Mouse (Mus musculus) gastrocnemius, postnatal 25 days (tissue): ENCODE results near the gene Olfr826. TPM values are rescaled to one million over a fixed set of nuclear protein-coding genes. Genes with fewer than 3 reads are reported as not detected.
"Not testable (repeated sequence)": the region's sequence is repeated elsewhere in the genome, so short reads cannot be mapped to it uniquely, and the experiment has no call there.

ENCODE experiments used
- DNase-seq: peaks from one replicate; pipeline ENCODE4 v3.0.0; 2022
- long read RNA-seq, 2 experiments: library from polyadenylated mRNA; stranded (forward); transcript quantifications; one replicate each; pipeline ENCODE4 v2.0.0; 2021
- total RNA-seq, 2 experiments: library from RNA; stranded (reverse); gene quantifications; 1 replicate in 1 of 2; 2 replicates in 1 of 2; pipeline ENCODE4 v1.2.3; 2021

Olfr826 gene
- total RNA-seq = not detected
- long read RNA-seq, experiment 1 = 0 reads
- long read RNA-seq, experiment 2 = 0 reads

- DNase-seq = no peak
Measured at GRCm38 (mm10) chr10:130184086-130184485, at the start of gene Olfr826. TSS of gene Olfr826 (minus strand) at chr10:130184186.

DNA sequence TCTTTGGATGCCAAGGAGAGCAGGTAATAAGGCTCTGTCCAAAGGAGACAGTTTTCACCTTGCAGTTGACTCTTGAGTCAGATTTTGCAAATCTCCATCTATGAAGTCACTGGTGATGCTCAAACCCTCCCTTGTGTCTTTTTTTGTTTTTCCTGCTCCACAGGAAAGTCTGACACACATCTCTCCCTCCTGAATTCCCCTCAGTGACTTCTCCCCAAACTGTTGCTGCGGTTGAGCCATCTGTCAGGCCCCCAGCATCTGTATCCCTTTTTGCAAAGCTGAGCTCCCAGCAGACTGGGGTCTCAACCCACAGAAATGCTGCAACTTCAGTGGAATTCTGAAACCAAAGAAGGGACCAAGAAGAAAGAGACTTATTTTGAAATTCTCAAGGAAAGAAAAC is 48.1 kb upstream of the Olfr826 start:
- DNase-seq = no peak

DNA sequence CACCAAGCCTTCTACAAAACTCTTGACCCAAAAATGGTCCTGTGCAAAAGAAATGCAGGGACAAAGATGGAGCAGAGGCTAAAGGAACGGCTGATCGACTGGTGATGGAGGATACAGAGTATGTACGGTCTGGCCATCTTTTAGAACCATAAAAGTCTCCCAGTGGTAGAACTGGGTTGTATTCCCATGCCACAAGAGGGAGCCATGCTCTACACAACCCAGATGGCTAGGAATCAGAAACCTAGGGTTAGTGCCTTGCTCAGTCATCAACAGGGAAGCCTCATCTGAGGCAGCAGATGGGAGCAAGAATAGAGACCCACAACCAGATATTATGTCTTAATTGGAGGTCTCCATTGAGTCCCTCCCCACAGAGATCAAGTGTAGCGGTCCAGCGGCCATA is 45.6 kb upstream of the Olfr826 start:
- no peak for DNase-seq

DNA sequence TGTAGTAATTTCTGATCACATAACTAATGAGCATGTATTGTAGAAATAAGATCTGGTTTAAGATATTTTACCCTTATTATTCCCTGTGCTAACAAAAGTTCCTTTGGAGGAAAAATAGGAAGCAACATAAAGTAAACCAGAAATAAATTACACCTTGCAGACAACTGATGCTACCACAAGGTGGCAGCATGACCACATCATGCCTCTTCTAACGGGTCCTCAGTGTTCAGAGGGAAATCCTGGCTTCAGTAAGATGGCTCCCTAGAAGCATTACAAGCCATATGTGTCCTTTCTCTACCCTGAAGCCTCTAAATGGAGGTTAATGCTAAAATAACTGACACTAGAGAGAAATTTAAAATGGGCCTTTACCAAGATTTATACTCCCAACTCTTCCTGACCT is 44.3 kb upstream of the Olfr826 start:
- DNase-seq = no peak

DNA sequence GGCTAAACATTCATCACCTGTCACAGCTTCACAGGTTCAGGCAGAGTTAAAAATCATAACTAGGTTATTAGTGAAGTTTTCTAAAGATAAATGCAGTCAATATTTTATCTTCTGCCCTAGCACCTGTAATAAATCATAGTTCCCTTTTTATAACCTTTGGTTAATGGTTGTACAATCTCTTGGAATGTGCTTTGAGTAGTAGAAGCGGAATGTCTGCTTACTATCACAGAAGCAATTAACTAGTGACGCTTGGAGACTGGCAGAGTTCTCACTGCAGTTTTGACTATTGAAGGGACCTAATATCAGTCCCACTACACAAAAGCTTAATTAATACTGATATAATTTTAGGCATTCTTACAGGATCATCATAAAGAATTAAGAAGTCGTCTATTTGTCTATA is 41.0 kb upstream of the Olfr826 start:
- no peak for DNase-seq

DNA sequence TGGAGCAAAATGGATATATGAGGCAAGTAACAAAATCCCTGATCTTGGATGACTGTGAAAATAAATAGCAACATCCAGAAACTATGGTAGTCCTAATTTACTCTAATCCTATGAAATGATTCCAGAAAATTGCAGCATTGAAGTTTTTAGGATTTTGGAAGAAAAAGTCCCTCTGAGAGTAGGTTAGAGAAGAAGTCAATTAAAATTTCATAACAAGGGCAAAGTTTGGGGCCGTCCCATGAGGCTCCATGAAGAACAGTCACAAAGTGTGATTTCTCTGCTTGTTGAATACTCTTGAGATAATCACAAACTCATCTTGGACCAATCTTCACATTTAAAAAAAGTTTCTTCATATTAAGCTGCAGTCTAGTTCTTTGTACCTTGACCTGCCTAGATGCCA is 30.3 kb upstream of the Olfr826 start, which contains the start of gene Olfr827:
TSS of gene Olfr827 (minus strand) at position 101 of the 400 bp plus-strand sequence.
- no peak for DNase-seq

DNA sequence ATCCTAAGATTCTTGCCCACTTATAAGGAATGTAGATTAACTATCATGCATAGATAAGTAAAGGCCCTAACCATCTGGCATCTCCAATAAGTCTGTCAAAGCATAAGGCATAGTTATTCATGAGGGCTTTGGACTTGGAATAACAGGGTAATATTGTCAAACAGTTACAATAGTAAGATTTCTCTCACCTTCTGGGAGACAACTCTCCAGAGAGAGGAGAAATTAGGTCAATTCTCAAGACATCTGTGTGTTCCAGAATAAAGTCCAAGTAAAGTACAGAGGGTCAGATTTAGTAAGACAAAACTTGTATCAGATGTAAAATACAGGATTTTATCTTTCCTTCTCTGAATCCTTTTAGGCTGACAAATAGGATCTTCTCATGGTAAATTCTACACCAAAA is 17.3 kb downstream of the Olfr826 start, which contains the start of gene Olfr825:
TSS of gene Olfr825 (minus strand) at position 101 of the 400 bp plus-strand sequence.
- DNase-seq = no peak

GRCm38 (mm10) chr10:130165196-130165595 is 18.8 kb downstream of the Olfr826 start:
- DNase-seq = no peak

DNA sequence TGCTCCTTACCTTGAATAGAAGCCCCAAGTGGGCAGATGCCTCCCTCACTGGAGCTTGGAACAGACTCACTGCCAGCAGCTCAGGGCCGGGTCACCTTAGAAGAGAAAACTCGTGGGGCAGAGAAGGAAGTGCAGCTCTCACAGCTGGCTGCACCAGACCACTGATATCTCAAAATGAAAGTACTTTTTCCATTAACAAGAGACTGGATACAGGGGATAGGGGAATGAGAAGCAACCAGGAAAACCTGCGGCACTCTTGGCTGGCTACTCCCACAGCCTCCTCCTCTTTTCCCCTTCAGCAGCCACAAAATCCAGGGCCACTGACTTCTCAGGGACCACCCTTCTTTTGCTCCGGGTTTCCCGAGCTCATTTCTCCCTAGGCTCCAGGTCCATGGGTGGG is 39.9 kb downstream of the Olfr826 start:
- DNase-seq = no peak

- DNase-seq = not testable (repeated sequence)
Measured at GRCm38 (mm10) chr10:130142481-130142880, 41.5 kb downstream of the Olfr826 start.

GRCm38 (mm10) chr10:130134811-130135210 is 49.2 kb downstream of the Olfr826 start:
- no peak for DNase-seq

GRCm38 (mm10) chr10:130129900-130130299 is 54.1 kb downstream of the Olfr826 start, which contains the start of gene Olfr824:
TSS of gene Olfr824 (minus strand) at chr10:130130000.
- not testable (repeated sequence) for DNase-seq

Other genes starting within 250 kb of the Olfr826 start
- not detected for gene Olfr818, start 235.1 kb downstream of the Olfr826 start, total RNA-seq
- not detected for gene Olfr819, start 216.9 kb downstream of the Olfr826 start, total RNA-seq
- not detected for gene Olfr247, start 208.0 kb downstream of the Olfr826 start, total RNA-seq
- not detected for gene Gm10310, start 199.1 kb downstream of the Olfr826 start, total RNA-seq
- not detected for gene Olfr820, start 171.6 kb downstream of the Olfr826 start, total RNA-seq
- gene Olfr821, start 153.8 kb downstream of the Olfr826 start, total RNA-seq = not detected
- not detected for gene Olfr822, start 113.0 kb downstream of the Olfr826 start, total RNA-seq
- gene Olfr823, start 68.8 kb downstream of the Olfr826 start, total RNA-seq = not detected
- not detected for gene Olfr824, start 54.2 kb downstream of the Olfr826 start, total RNA-seq
- gene Olfr825, start 17.4 kb downstream of the Olfr826 start, total RNA-seq = not detected
- not detected for gene Olfr827, start 30.2 kb upstream of the Olfr826 start, total RNA-seq
- not detected for gene Neurod4, start 96.1 kb upstream of the Olfr826 start, total RNA-seq
- under 1 TPM in 1 of 2 experiments, not detected in 1; 0.96 TPM for gene Tespa1, start 138.7 kb upstream of the Olfr826 start, total RNA-seq
- not detected for gene Vmn2r84, start 210.1 kb upstream of the Olfr826 start, total RNA-seq
- not detected for gene Vmn2r85, start 245.5 kb upstream of the Olfr826 start, total RNA-seq